Mouse (Mus musculus) CH12.LX (cell line): ENCODE data around the gene Spata20.
A peak's percentile ranks its signal among the peaks of the same experiment; 100 is the strongest.

Experiments
- CTCF ChIP-seq, 2 experiments: IDR thresholded peaks in 1 of 2; conservative IDR thresholded peaks in 1 of 2; 2 replicates each; pipeline ENCODE4 v1.5.1; 2011 to 2012; ENCODE audit warnings: low read depth in 2 of 2, low read length in 2 of 2, improper control_type of control experiment in 1 of 2, inconsistent platforms in 1 of 2, mild to moderate bottlenecking in 1 of 2, moderate library complexity in 1 of 2
- ETS1 ChIP-seq: conservative IDR thresholded peaks from 2 replicates; pipeline ENCODE4 v1.6.1; 2012; ENCODE audit warnings: low read depth, mild to moderate bottlenecking, inconsistent platforms, low read length, improper control_type of control experiment, moderate library complexity
- MAFK ChIP-seq: IDR thresholded peaks from 2 replicates; pipeline ENCODE4 v1.6.1; 2011; ENCODE audit warnings: low read length, improper control_type of control experiment; ENCODE audit not compliant: insufficient replicate concordance
- PAX5 ChIP-seq: IDR thresholded peaks from 2 replicates; pipeline ENCODE4 v1.6.1; 2012; ENCODE audit warnings: low read length, inconsistent platforms, mixed read lengths
- POLR2AphosphoS2 ChIP-seq: IDR thresholded peaks from 2 replicates; pipeline ENCODE4 v1.6.1; 2011; ENCODE audit warnings: low read depth, low read length, improper control_type of control experiment
- RAD21 ChIP-seq: IDR thresholded peaks from 2 replicates; pipeline ENCODE4 v1.6.1; 2011; ENCODE audit warnings: low read depth, mild to moderate bottlenecking, low read length, improper control_type of control experiment, moderate library complexity
- SIN3A ChIP-seq: IDR thresholded peaks from 2 replicates; pipeline ENCODE4 v1.6.1; 2012; ENCODE audit warnings: low read length, improper control_type of control experiment, inconsistent platforms
- TCF12 ChIP-seq: IDR thresholded peaks from 2 replicates; pipeline ENCODE4 v1.6.1; 2014; ENCODE audit warnings: low read depth, mild to moderate bottlenecking, inconsistent platforms, low read length, improper control_type of control experiment
- USF1 ChIP-seq: IDR thresholded peaks from 2 replicates; pipeline ENCODE4 v1.6.1; 2014; ENCODE audit warnings: low read depth, mild to moderate bottlenecking, inconsistent platforms, low read length, improper control_type of control experiment
- ZNF384 ChIP-seq: IDR thresholded peaks from 2 replicates; pipeline ENCODE4 v1.6.1; 2012; ENCODE audit warnings: low read depth, low read length, improper control_type of control experiment, inconsistent platforms

GRCm38 (mm10) chr11:94526171-94526879 is 40.3 kb upstream of the Spata20 start:
- TF ChIP-seq RAD21 (no peak), MAFK (no peak), CTCF (conservative IDR thresholded peaks at IDR 0.05 in 1 of 2, IDR thresholded peaks at IDR 0.05 in 1 of 2; ENCODE audit: low read depth in 2 of 2, low read length in 2 of 2) (no peak), PAX5 (no peak), TCF12 (no peak), SIN3A (no peak), POLR2AphosphoS2 (no peak), ZNF384 (peak; percentile 94), ETS1 (peak; percentile 37), USF1 (no peak)
